Mouse (Mus musculus): ENCODE data around the gene F3.

DNA sequence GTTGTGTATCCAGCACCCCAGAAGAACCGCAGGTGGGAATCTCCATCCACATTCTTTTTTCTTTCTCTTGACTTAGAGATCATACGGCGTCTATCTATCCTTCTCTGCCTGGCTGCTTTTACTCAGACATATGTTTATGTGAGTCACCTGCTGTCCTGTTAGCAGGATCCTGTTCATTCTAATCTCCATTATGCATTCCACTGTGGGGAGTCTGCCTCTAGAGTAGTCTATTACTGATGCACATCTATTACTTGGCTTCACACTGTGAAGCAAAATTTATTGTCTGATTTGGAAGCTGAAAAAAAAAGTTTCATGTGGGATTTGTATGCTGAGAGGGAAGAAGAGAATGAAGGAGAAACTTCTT, 19.5 kb upstream of the F3 start:
- TF ChIP-seq CTCF (conservative IDR thresholded peaks at IDR 0.05; ENCODE audit: insufficient read depth, insufficient read length, low read depth, low read length): no peak
- TF ChIP-seq POLR2A (IDR thresholded peaks at IDR 0.05; ENCODE audit: low read depth, low read length): no peak

Measured in kidney, adult 2 months (tissue).